Mouse (Mus musculus): Measurements from ENCODE around the gene Galnt17. TPM values are rescaled to one million over a fixed set of nuclear protein-coding genes. Genes with fewer than 3 reads are reported as not detected.
A peak's percentile ranks its signal among the peaks of the same experiment; 100 is the strongest.

Gene Galnt17
- total and polyA plus RNA-seq, 2 experiments from 2014 or later = 4.8 to 16.7 TPM

GRCm38 (mm10) chr5:131307656-131308151 is 593 bp downstream of the Galnt17 start:
- WGBS = under 1% methylated on average over 35 of the region's 36 CpGs
- peak; percentile 90 for ATAC-seq (ENCODE audit: low FRiP score)
- Histone ChIP-seq H3K9me3 (ENCODE audit: low read length) (no peaks in the 10 kb centered on the region), H3K4me1 (ENCODE audit: insufficient read depth, low read length) (no peaks in the 10 kb centered on the region; the same call in 1 of the 2 replicates), H3K9ac (replicated peaks; ENCODE audit: low read length, poor library complexity, severe bottlenecking) (peak overlapping the region; percentile 74), H3K4me3 (ENCODE audit: low read depth, low read length) (peak overlapping the region; percentile 73), H3K27ac (ENCODE audit: low read depth, low read length) (peak overlapping the region; percentile 76), H3K4me2 (ENCODE audit: low read depth, low read length, poor library complexity, severe bottlenecking) (peak overlapping the region; percentile 82), H3K27me3 (ENCODE audit: insufficient read depth, low read length) (no peaks in the 10 kb centered on the region), H3K36me3 (ENCODE audit: insufficient read depth, low read length) (no peaks in the 10 kb centered on the region)
- peak; percentile 83 for DNase-seq (ENCODE audit: low spot score)
- TF ChIP-seq CTCF (IDR thresholded peaks at IDR 0.05) = peak; percentile 69

DNA sequence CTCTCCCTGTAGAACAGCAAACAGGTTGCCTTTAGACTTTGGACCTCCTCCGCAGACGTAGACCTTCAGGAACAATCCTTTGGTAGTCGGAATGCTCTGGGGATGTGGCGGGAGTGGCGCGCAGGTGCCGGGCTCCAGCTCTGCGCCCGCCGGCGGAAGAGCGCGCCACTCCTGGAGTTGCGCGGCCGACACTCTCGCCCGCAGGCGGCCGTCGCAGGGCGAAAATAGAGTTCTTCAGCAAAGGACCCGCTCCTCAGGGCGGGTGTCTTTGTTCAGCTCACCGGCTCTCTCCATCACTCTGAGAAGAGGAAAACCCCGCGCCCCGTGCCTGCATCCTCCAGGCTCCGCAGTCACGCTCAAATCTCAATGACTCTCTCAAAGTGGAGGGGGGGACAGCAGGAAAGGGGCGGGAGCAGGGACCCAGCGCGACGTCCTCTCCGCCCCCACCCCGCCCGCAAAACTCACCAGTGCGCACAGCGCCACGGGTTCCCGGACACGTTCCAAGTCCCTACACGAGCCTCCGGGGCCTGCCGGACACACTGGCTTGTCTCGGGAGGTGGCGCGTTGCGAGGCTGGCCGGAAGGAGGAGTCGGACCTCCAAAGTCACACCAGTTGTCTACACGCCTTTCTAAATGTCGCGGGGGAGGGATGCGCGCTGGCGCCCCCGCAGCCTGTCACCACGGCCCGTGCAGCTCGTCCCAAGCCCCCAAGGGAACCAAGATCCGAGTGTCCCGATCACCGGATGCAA is 1.2 kb downstream of the Galnt17 start:
- 1% methylated on average over 62 of the region's 64 CpGs for WGBS
- 0 out of 2 replicates have a peak, but pooled peaks have one; percentile 2 for TF ChIP-seq CTCF (IDR thresholded peaks at IDR 0.05)
- Histone ChIP-seq H3K9me3 (ENCODE audit: low read length) (no peaks in the 10 kb centered on the region), H3K36me3 (ENCODE audit: insufficient read depth, low read length) (no peaks in the 10 kb centered on the region), H3K27me3 (ENCODE audit: insufficient read depth, low read length) (no peaks in the 10 kb centered on the region), H3K4me1 (ENCODE audit: insufficient read depth, low read length) (no peaks in the 10 kb centered on the region; the same call in 1 of the 2 replicates), H3K27ac (ENCODE audit: low read depth, low read length) (peak overlapping the region; percentile 76), H3K9ac (replicated peaks; ENCODE audit: low read length, poor library complexity, severe bottlenecking) (peak overlapping the region; percentile 74), H3K4me3 (ENCODE audit: low read depth, low read length) (peak overlapping the region; percentile 73), H3K4me2 (ENCODE audit: low read depth, low read length, poor library complexity, severe bottlenecking) (peak overlapping the region; percentile 82)
- DNase-seq (ENCODE audit: low spot score) (peak; percentile 44), ATAC-seq (ENCODE audit: low FRiP score) (peak; percentile 55)

DNA sequence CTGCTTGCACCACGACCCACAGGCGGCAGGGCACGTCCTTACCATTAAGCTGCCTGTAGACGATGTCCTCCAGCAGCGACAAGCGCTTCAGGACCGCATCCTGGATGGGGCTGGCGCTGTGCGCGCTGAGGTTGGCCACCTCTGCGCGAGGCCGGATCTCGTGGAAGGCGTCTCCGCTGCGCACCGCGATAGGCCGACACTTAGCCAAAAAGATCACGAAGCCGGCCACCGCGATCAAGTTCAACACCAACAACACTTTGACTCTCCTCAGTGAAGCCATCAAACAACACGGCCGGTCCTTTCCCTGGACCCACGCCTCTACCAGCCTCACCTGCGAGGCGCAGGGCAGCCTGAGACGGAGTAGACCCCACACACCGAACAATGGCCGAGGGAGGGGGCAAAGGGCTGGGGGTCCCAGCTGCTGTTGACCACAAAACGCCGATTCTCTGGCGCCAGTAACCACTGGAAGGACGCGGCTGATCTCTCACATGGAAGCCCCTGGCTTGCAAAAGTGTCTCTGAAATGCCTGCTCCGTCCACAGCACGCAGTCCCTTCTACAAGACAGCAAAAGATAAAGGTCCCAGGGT is 1.9 kb downstream of the Galnt17 start:
- ATAC-seq (ENCODE audit: low FRiP score) (no peak), DNase-seq (ENCODE audit: low spot score) (peak; percentile 11)
- peak overlapping the region; percentile 82 for H3K4me2 ChIP-seq (ENCODE audit: low read depth, low read length, poor library complexity, severe bottlenecking)
- H3K27ac ChIP-seq (ENCODE audit: low read depth, low read length) = no peak overlapping the region
- H3K36me3 ChIP-seq (ENCODE audit: insufficient read depth, low read length) = no peaks in the 10 kb centered on the region
- WGBS = under 1% methylated on average over 39 of the region's 39 CpGs
- no peaks in the 10 kb centered on the region; the same call in 1 of the 2 replicates for H3K4me1 ChIP-seq (ENCODE audit: insufficient read depth, low read length)
- no peak for TF ChIP-seq CTCF (IDR thresholded peaks at IDR 0.05)
- H3K27me3 ChIP-seq (ENCODE audit: insufficient read depth, low read length) = no peaks in the 10 kb centered on the region
- peak overlapping the region; percentile 74 for H3K9ac ChIP-seq (replicated peaks; ENCODE audit: low read length, poor library complexity, severe bottlenecking)
- H3K4me3 ChIP-seq (ENCODE audit: low read depth, low read length) = peak overlapping the region; percentile 73
- no peaks in the 10 kb centered on the region for H3K9me3 ChIP-seq (ENCODE audit: low read length)

DNA sequence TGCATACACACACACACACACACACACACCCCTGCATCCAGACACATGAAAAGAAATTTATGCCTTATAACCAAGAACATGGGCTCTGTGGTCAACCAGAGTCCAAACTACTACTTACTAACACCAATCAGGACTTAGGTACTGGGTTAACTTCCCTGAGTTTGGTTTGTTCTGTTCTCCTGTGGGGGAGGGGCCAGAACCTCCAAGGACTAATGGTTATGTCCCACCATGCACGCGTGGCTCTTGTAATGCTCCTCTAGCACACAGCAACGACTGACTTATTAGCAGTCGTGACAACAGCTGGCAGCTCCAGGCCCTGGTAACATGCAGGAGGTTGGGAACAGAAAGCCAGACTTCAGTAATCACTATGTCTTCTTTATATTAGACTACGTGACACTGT is 3.1 kb downstream of the Galnt17 start:
- peak overlapping the region; percentile 73 for H3K4me3 ChIP-seq (ENCODE audit: low read depth, low read length)
- no peaks in the 10 kb centered on the region for H3K36me3 ChIP-seq (ENCODE audit: insufficient read depth, low read length)
- H3K9me3 ChIP-seq (ENCODE audit: low read length) = no peaks in the 10 kb centered on the region
- H3K4me2 ChIP-seq (ENCODE audit: low read depth, low read length, poor library complexity, severe bottlenecking) = peak overlapping the region; percentile 82
- H3K9ac ChIP-seq (replicated peaks; ENCODE audit: low read length, poor library complexity, severe bottlenecking) = no peak overlapping the region
- H3K4me1 ChIP-seq (ENCODE audit: insufficient read depth, low read length) = no peaks in the 10 kb centered on the region; the same call in 1 of the 2 replicates
- H3K27me3 ChIP-seq (ENCODE audit: insufficient read depth, low read length) = no peaks in the 10 kb centered on the region
- ATAC-seq (ENCODE audit: low FRiP score) = no peak
- no peak overlapping the region for H3K27ac ChIP-seq (ENCODE audit: low read depth, low read length)
- no peak for TF ChIP-seq CTCF (IDR thresholded peaks at IDR 0.05)
- WGBS = 44% methylated on average over 5 of the region's 5 CpGs
- peak; percentile 17 for DNase-seq (ENCODE audit: low spot score)

DNA sequence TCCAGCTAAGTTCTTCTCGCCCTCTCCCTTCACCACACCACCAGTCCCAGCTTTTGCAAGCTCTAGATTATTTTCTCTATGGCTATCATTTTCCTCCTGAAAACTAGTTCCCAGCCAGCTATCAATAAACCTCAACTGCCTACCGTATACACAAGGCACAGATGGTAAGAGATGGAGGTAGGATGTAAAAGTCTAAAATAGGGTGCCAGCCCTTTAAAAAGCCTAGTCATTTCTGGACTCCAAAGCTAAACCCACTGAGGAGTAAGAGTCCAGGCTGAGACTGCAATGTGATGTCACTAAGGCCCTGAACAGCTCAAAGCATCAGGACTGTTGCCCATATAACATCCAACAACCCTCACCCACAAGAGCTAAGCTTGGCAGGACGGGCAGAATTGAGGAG is 6.8 kb downstream of the Galnt17 start:
- no peaks in the 10 kb centered on the region for H3K36me3 ChIP-seq (ENCODE audit: insufficient read depth, low read length)
- no peak for DNase-seq (ENCODE audit: low spot score)
- no peaks in the 10 kb centered on the region for H3K9me3 ChIP-seq (ENCODE audit: low read length)
- H3K4me3 ChIP-seq (ENCODE audit: low read depth, low read length) = no peak overlapping the region
- no peaks in the 10 kb centered on the region for H3K27me3 ChIP-seq (ENCODE audit: insufficient read depth, low read length)
- H3K4me1 ChIP-seq (ENCODE audit: insufficient read depth, low read length) = no peaks in the 10 kb centered on the region; the same call in 1 of the 2 replicates
- no peak for TF ChIP-seq CTCF (IDR thresholded peaks at IDR 0.05)
- no peak overlapping the region for H3K9ac ChIP-seq (replicated peaks; ENCODE audit: low read length, poor library complexity, severe bottlenecking)
- 90% methylated on average over 3 of the region's 3 CpGs for WGBS
- no peak overlapping the region for H3K27ac ChIP-seq (ENCODE audit: low read depth, low read length)
- H3K4me2 ChIP-seq (ENCODE audit: low read depth, low read length, poor library complexity, severe bottlenecking) = no peak overlapping the region
- ATAC-seq (ENCODE audit: low FRiP score) = no peak
